Mouse (Mus musculus) neural tube, embryonic 11.5 days (tissue): ENCODE measurements around the gene Abcd1. TPM values are rescaled to one million over a fixed set of nuclear protein-coding genes. Genes with fewer than 3 reads are reported as not detected.

Experiments used
- ATAC-seq: fragments of 200-750 bp; cut with Nextera tagmentation; 2 replicates; pipeline ENCODE4 v1.8.0; 2017; ENCODE audit warnings: moderate number of reproducible peaks, mild to moderate bottlenecking, moderate TSS enrichment, moderate library complexity; ENCODE audit not compliant: insufficient read depth, low FRiP score, low TSS enrichment
- DNase-seq: peaks from one replicate; pipeline ENCODE4 v3.0.0-alpha.2; 2015; ENCODE audit warnings: low spot score
- H3K27ac ChIP-seq: fragments of 300-500 bp; sonication (generic); 2 replicates; pipeline ENCODE4 v1.5.1; 2014; ENCODE audit warnings: low read depth, mild to moderate bottlenecking, low read length
- H3K27me3 ChIP-seq: fragments of 300-500 bp; sonication (generic); 2 replicates; pipeline ENCODE4 v1.6.1; 2014; ENCODE audit warnings: mild to moderate bottlenecking, low read length, mixed read lengths; ENCODE audit not compliant: control insufficient read depth, insufficient read depth
- H3K36me3 ChIP-seq: fragments of 300-500 bp; sonication (generic); 2 replicates; pipeline ENCODE4 v1.6.1; 2014; ENCODE audit warnings: mild to moderate bottlenecking, low read length, moderate library complexity, mixed read lengths; ENCODE audit not compliant: control insufficient read depth, insufficient read depth
- H3K4me1 ChIP-seq: fragments of 300-500 bp; sonication (generic); 2 replicates; pipeline ENCODE4 v1.6.1; 2014; ENCODE audit warnings: low read length, mixed read lengths; ENCODE audit not compliant: control insufficient read depth, insufficient read depth
- H3K4me2 ChIP-seq: fragments of 300-500 bp; sonication (generic); 2 replicates; pipeline ENCODE4 v1.6.1; 2014; ENCODE audit warnings: low read depth, mild to moderate bottlenecking, moderate library complexity
- H3K4me3 ChIP-seq: fragments of 300-500 bp; sonication (generic); 2 replicates; pipeline ENCODE4 v1.5.1; 2014; ENCODE audit warnings: low read depth, low read length
- H3K9ac ChIP-seq: fragments of 300-500 bp; sonication (generic); 2 replicates; pipeline ENCODE4 v1.6.1; 2014; ENCODE audit warnings: mild to moderate bottlenecking, low read length
- H3K9me3 ChIP-seq: fragments of 300-500 bp; sonication (generic); 2 replicates; pipeline ENCODE4 v1.6.1; 2016; ENCODE audit warnings: low read length; ENCODE audit not compliant: control insufficient read depth
- WGBS: fragments of 180-500 bp; shearing (Covaris S2); extraction: QIAGEN DNeasy Blood & Tissue Kit; methylation state at CpG from one replicate; pipeline ENCODE4 v1.1.7; 2014; 5-methylcytosine and 5-hydroxymethylcytosine counted together
- polyA plus RNA-seq: library from polyadenylated mRNA; unstranded; fragments of >200 nt; fragmentation: Nextera tagmentation; extraction: Ambion mirVana; gene quantifications from 2 replicates; pipeline ENCODE4 v1.2.1, GENCODE M21; 2014

The Abcd1 gene
- polyA plus RNA-seq, 1 experiment from 2014 or later = 8.6 TPM

DNA sequence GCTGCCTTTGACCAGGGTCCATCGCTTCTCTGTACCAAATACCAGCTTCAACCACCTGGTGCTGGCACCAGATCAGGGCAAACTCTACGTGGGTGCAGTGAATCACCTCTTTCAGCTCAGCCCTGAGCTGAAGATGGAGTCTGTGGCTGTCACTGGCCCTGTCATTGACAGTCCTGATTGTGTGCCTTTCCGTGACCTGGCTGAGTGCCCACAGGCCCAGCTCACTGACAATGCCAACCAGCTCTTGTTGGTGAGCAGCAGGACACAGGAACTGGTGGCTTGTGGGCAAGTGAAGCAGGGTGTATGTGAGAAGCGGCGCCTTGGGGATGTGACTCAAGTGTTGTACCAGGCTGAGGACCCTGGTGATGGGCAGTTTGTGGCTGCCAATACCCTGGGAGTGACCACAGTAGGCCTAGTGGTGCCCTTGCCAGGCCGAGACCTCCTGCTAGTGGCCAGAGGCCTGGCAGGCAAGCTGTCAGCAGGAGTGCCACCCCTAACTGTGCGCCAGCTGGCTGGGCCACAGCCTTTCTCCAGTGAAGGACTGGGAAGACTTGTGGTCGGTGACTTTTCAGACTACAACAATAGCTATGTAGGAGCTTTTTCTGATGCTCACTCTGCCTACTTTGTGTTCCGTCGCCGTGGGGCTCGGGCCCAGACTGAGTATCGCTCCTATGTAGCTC is 42.4 kb downstream of the Abcd1 start:
- Histone ChIP-seq H3K36me3 (no peaks in the 10 kb centered on the region), H3K9me3 (no peaks in the 10 kb centered on the region), H3K4me1 (no peaks in the 10 kb centered on the region), H3K4me3 (no peak overlapping the region), H3K9ac (no peak overlapping the region), H3K27ac (no peak overlapping the region), H3K4me2 (no peak overlapping the region), H3K27me3 (no peaks in the 10 kb centered on the region)
- no peak for DNase-seq
- ATAC-seq = no peak
- 85% methylated on average over 13 of the region's 13 CpGs for WGBS

DNA sequence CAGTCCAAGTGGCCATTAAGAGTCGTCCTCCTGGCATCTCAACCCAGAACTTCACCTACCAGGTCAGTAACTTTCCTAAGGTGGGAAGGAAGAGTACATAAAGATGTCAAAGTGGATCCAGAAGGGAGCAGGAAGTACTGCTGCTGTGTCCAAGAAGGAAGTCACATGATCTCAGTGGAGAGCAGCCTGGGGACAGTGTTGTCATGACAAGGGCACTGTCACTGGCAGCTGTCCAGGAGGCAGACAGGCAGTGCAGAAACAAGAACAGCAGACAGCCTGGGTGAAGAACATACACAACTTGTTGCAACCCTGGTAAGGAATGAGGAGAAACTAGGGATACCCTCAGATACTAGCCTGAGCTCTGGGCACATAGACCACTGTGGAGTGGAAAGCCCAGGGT is 48.9 kb downstream of the Abcd1 start:
- H3K27ac ChIP-seq = no peak overlapping the region
- DNase-seq = no peak
- H3K4me2 ChIP-seq = no peak overlapping the region
- H3K27me3 ChIP-seq = no peaks in the 10 kb centered on the region
- no peaks in the 10 kb centered on the region for H3K4me1 ChIP-seq
- no peaks in the 10 kb centered on the region for H3K36me3 ChIP-seq
- ATAC-seq = no peak
- H3K9me3 ChIP-seq = no peaks in the 10 kb centered on the region
- H3K4me3 ChIP-seq = no peak overlapping the region
- 70% methylated on average over 1 of the region's 1 CpGs for WGBS
- H3K9ac ChIP-seq = no peak overlapping the region

DNA sequence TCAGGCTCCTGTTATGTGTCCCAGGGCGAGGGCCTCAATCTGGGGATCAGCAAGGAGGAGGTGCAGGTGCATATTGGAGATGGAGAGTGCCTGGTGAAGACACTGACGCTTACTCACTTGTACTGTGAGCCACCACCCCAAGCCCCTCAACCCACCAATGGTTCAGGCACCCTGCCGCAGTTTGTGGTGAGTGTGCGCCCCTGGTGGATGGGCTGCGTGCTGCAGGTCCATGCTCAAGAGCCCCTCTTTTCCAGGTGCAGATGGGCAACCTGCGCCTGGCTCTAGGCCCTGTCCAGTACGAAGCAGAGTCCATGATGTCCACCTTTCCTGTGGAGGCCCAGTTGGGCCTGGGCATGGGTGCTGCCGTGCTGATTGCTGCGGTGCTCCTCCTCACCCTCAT is 50.9 kb downstream of the Abcd1 start:
- no peaks in the 10 kb centered on the region for H3K9me3 ChIP-seq
- H3K4me3 ChIP-seq = no peak overlapping the region
- DNase-seq (no peak), ATAC-seq (no peak)
- no peak overlapping the region for H3K9ac ChIP-seq
- H3K36me3 ChIP-seq = no peaks in the 10 kb centered on the region
- no peak overlapping the region for H3K27ac ChIP-seq
- no peak overlapping the region for H3K4me2 ChIP-seq
- no peaks in the 10 kb centered on the region for H3K4me1 ChIP-seq
- H3K27me3 ChIP-seq = no peaks in the 10 kb centered on the region
- WGBS = 69% methylated on average over 9 of the region's 9 CpGs

DNA sequence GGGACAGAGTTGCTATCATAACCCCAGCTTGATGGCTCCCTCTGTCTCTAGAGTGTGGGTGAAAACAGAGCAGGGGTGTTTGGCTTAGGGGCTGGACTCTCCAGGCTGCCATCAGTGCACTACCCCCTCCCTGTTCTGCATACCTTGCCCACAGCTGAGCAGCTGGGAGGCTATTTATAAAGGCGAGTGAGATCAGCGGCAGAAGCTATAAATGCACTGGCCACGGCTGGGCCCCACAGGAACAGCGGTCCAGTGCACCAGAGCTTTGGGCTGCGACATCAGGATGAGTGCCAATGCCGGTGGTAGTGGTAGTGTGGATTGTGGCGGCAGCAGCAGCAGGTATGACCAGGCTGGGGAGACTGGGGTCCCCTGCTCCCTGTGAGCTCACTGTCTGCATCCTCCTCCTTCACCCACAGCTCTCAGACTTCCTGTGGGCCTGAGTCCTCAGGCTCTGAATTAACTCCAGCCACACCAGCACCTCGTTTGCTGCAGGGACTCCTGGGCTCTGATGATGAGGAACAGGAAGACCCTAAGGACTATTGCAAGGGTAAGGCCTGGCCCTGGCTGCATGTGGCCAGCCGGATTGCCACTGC is 57.9 kb downstream of the Abcd1 start, which contains the start of gene Srpk3:
Srpk3 (plus strand) TSS at position 238 of the 593 bp plus-strand sequence.
- WGBS = 52% methylated on average over 9 of the region's 9 CpGs
- H3K36me3 ChIP-seq = no peaks in the 10 kb centered on the region
- no peak within 1 kb of the TSS for H3K4me3 ChIP-seq
- no peaks in the 10 kb centered on the region for H3K4me1 ChIP-seq
- ATAC-seq (no peak), DNase-seq (no peak)
- H3K9me3 ChIP-seq = no peaks in the 10 kb centered on the region
- H3K4me2 ChIP-seq = no peak within 1 kb of the TSS
- H3K27me3 ChIP-seq = no peaks in the 10 kb centered on the region
- no peak within 1 kb of the TSS for H3K9ac ChIP-seq
- no peak within 1 kb of the TSS for H3K27ac ChIP-seq

DNA sequence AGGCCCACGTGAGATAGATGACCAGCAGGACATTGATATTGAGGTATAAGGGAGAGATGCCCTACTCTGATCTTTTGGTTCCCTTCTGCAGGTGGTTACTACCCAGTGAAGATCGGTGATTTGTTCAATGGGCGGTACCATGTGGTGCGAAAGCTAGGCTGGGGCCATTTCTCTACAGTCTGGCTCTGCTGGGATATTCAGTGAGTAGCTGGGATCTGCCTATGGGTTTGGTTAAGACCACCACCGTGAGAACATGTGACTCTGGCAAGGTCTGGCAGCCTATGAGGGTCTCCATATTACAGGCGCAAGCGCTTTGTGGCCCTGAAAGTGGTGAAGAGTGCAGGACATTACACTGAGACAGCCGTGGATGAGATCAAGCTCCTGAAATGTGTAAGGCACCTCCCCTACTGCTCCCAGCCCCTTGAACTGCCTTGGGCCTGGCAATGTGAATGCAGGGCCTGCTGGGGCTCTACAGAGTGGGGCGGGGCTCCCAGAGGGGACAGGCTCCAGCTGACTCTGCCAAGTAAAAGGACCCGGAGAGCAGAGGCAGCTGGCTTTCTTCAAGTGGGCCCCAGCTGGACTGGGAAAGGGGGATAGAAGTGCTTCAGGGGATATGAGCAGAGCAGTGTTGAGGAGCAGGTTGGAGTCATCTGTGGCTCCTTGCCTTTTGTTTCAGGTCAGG is 58.5 kb downstream of the Abcd1 start:
- DNase-seq = no peak
- ATAC-seq = peak; percentile 27; the same call in 1 of the 2 replicates

DNA sequence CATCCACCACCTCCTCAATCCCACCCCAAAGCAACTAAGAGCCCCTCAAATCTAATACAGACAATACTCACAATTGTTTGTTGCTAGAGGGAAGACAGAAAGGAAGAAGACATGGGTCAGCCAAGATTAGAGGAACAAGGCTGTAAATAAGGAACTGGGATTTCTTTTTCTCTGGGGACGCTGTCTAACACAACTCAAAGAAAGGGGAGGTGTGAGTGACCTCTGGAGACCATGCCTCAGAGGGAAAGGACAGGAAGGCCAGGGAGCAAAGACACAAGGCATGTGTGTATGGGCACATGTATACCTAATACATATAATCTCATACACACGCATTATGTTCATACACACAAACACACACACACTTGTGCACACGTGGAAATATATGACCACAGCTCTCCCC is 65.8 kb downstream of the Abcd1 start:
- WGBS = 86% methylated on average over 3 of the region's 3 CpGs
- Histone ChIP-seq H3K36me3 (no peaks in the 10 kb centered on the region; the same call in 1 of the 2 replicates), H3K4me2 (no peak overlapping the region), H3K9ac (no peak overlapping the region), H3K27me3 (no peaks in the 10 kb centered on the region), H3K4me1 (peaks cover 2% of the 10 kb centered on the region; the same call in 1 of the 2 replicates), H3K4me3 (no peak overlapping the region), H3K27ac (no peak overlapping the region), H3K9me3 (no peaks in the 10 kb centered on the region)
- DNase-seq = no peak
- ATAC-seq = no peak

More for the DNA sequence above, 58.5 kb downstream of the Abcd1 start:
- H3K4me1 ChIP-seq = no peaks in the 10 kb centered on the region
- no peaks in the 10 kb centered on the region for H3K36me3 ChIP-seq
- no peak overlapping the region for H3K9ac ChIP-seq
- no peaks in the 10 kb centered on the region for H3K9me3 ChIP-seq
- H3K4me2 ChIP-seq = no peak overlapping the region
- H3K4me3 ChIP-seq = no peak overlapping the region
- 75% methylated on average over 10 of the region's 10 CpGs for WGBS
- no peak overlapping the region for H3K27ac ChIP-seq
- H3K27me3 ChIP-seq = no peaks in the 10 kb centered on the region

DNA sequence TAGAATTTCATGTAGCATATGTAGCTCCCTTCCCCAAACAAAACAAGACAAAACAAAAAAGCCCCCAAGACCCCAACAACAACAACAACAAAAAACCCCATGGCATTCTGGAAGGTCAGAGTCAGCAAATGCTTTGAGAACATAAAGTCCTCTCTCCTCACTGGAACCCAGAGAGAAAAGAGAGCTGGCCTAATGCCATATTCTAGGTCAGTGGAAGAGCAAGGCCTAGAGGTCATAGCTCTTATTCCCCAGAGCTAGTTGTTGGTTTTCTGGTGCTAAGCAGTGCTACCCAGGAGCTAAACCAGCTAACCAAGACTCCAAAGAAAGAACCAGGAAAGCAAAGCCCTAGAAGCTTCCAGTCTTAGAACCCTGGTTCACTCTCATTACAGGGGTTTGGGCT is 69.3 kb downstream of the Abcd1 start:
- Histone ChIP-seq H3K27ac (no peak overlapping the region), H3K4me2 (peak overlapping the region; percentile 40), H3K4me1 (peaks cover 9% of the 10 kb centered on the region; the same call in 1 of the 2 replicates), H3K27me3 (no peaks in the 10 kb centered on the region), H3K9me3 (no peaks in the 10 kb centered on the region), H3K9ac (peak overlapping the region; percentile 67), H3K36me3 (no peaks in the 10 kb centered on the region; the same call in 1 of the 2 replicates), H3K4me3 (peak overlapping the region; percentile 52)
- DNase-seq (no peak), ATAC-seq (no peak)

DNA sequence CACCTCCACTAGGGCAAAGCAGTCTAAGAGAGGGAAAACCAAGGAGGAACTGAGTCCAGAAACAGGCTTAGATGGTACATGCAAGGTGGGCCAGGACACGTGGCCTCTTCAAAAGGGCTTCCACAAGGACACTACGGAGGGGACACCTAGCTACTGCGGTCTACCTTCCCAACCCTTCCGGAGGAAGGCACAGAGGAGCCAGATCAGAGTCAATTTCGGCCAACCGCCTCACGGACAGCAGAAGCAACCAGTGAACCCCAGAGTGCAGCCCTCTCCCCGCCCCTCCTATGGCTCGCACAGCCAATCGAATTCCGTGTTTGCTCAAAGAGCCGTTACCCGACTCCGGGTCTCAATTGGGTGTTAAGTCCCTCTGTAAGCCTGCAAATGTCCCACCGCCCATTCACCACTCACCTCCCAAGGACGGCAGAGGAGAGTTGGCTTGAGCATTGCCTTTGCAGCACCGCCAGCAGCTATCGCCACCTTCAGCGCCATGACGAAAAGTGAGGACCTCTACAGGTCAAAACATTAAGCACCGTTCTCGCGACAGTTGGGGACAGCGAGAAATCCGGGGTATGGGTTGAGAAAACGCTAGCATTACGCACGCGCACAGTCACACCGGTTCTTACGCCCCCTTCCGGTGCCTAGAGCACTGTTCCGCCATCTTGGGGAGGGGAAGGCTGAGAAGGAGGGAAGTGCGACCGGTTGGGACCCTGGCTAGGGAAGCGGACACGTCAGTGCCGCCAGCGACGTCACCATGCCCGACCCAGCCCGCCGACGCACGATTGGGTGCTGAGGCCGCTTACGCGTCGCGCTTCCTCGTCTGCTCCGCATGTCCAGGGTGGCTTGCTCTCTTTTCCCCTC is 70.2 kb downstream of the Abcd1 start, which contains the start of the genes Idh3g and Ssr4:
Idh3g (minus strand) TSS at position 534 of the 861 bp plus-strand sequence.
Ssr4 (plus strand) TSS at position 665 of the 861 bp plus-strand sequence.
- peak within 1 kb of the TSS; percentile 69 for H3K9ac ChIP-seq

More for the DNA sequence above, 70.2 kb downstream of the Abcd1 start, which contains the start of the genes Idh3g and Ssr4:
- Histone ChIP-seq H3K4me3 (peak within 1 kb of the TSS; percentile 52), H3K4me1 (peaks cover 9% of the 10 kb centered on the region; the same call in 1 of the 2 replicates), H3K27me3 (no peaks in the 10 kb centered on the region), H3K4me2 (peak within 1 kb of the TSS; percentile 57), H3K36me3 (no peaks in the 10 kb centered on the region; the same call in 1 of the 2 replicates), H3K9me3 (no peaks in the 10 kb centered on the region), H3K27ac (peak within 1 kb of the TSS; percentile 72)
- ATAC-seq = peak; percentile 98
- WGBS = 20% methylated on average over 52 of the region's 52 CpGs
- peak; percentile 94 for DNase-seq
